Mouse (Mus musculus): Measurements from ENCODE around the gene Zfp62. TPM values are rescaled to one million over a fixed set of nuclear protein-coding genes. Genes with fewer than 3 reads are reported as not detected.

The Zfp62 gene
- polyA plus RNA-seq, 1 experiment: 0.38 TPM

DNA sequence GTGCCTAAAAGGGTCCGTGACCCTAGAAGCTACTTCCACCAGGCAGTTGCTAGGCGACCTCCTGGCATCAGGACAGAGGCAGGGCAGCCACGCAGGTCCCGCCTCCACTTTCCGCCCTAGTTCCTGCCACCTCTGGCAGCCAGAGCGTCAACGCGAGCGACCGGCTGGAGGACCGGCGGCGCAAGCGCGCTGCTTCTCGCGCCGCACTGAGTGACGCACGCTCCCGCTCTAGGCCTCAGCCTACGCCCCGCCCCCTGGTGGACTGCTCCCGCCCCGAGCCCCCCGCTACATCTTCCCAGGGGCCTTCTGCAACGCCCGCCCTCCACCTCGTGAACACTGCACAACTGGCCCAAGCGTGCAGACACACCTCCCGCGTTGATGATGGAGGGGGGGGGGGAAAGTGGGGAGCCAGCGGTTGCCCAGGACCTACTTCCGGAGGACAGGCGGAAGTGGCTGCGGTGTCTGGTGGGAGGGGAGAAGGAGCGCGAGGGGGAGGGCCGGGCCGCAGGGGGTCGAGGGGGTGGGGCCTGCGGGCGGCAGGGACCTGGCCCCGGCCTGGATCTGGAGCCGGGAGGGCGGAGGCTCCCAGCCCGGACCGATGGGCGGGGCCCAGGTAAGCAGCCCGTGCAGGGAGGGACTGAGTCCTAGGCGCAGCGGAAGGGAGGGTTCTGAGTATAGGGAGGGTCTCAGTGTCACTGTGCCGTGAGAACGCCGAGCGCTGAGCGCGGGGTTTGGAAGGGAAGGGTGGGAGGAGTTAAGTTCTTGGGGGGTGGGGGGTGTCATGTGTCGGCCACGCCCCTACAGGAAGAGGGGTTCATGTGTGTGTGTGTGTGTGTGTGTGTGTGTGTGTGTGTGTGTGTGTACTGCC is 40.9 kb downstream of the Zfp62 start, which contains the start of gene Mgat1:
Gene Mgat1 (plus strand): TSS at position 465 of the 868 bp plus-strand sequence.
- H3K36me3 ChIP-seq (ENCODE audit: control insufficient read depth, insufficient read depth, low read length): no peaks in the 10 kb centered on the region
- H3K27me3 ChIP-seq (ENCODE audit: control insufficient read depth, insufficient read depth, low read length): no peaks in the 10 kb centered on the region
- WGBS: under 1% methylated on average over 59 of the region's 60 CpGs
- peaks cover 24% of the 10 kb centered on the region; the same call in 1 of the 2 replicates for H3K4me1 ChIP-seq (ENCODE audit: control insufficient read depth, insufficient read depth, insufficient read length, low read length)
- H3K27ac ChIP-seq (ENCODE audit: insufficient read depth, low read depth, low read length): peak within 1 kb of the TSS; percentile 81
- H3K4me3 ChIP-seq (ENCODE audit: low read depth, low read length): peak within 1 kb of the TSS; percentile 70
- TF ChIP-seq POLR2A (IDR thresholded peaks at IDR 0.05; ENCODE audit: low read depth, low read length): 0 out of 2 replicates have a peak, but pooled peaks have one; percentile 43
- no peak for TF ChIP-seq CTCF (IDR thresholded peaks at IDR 0.05; ENCODE audit: extremely low read depth, insufficient read length, insufficient replicate concordance, low read depth, low read length)

GRCm38 (mm10) chr11:49244595-49244930 is 41.5 kb downstream of the Zfp62 start:
- 2% methylated on average over 4 of the region's 4 CpGs for WGBS
- peaks cover 30% of the 10 kb centered on the region for H3K4me1 ChIP-seq (ENCODE audit: control insufficient read depth, insufficient read depth, insufficient read length, low read length)
- peak overlapping the region; percentile 81 for H3K27ac ChIP-seq (ENCODE audit: insufficient read depth, low read depth, low read length)
- H3K4me3 ChIP-seq (ENCODE audit: low read depth, low read length): peak overlapping the region; percentile 70
- no peaks in the 10 kb centered on the region for H3K36me3 ChIP-seq (ENCODE audit: control insufficient read depth, insufficient read depth, low read length)
- H3K27me3 ChIP-seq (ENCODE audit: control insufficient read depth, insufficient read depth, low read length): no peaks in the 10 kb centered on the region
- no peak for TF ChIP-seq POLR2A (IDR thresholded peaks at IDR 0.05; ENCODE audit: low read depth, low read length)
- TF ChIP-seq CTCF (IDR thresholded peaks at IDR 0.05; ENCODE audit: extremely low read depth, insufficient read length, insufficient replicate concordance, low read depth, low read length): no peak

DNA sequence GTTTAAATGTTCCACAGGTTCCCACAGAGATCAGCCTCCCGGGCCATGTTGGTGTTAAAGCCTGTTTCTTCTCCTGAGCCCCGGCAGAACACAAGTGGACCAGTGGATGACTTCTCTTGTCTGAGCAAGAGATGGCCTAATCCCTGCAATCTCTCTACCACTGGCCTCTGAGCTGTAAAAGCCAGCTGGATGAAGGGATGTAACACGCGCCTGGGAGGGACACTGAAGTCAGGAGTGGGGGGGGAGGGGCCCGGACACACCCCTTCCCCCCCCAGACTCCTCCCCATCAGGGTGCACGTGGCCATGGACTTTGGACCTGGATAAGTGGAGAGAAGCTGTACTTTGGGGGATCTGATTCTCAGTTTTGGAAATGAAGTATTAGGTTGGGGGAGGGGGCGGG is 42.1 kb downstream of the Zfp62 start:
- Histone ChIP-seq H3K27ac (ENCODE audit: insufficient read depth, low read depth, low read length) (peak overlapping the region; percentile 81), H3K27me3 (ENCODE audit: control insufficient read depth, insufficient read depth, low read length) (no peaks in the 10 kb centered on the region), H3K4me1 (ENCODE audit: control insufficient read depth, insufficient read depth, insufficient read length, low read length) (peaks cover 34% of the 10 kb centered on the region), H3K4me3 (ENCODE audit: low read depth, low read length) (peak overlapping the region; percentile 24), H3K36me3 (ENCODE audit: control insufficient read depth, insufficient read depth, low read length) (no peaks in the 10 kb centered on the region)
- WGBS: 9% methylated on average over 7 of the region's 7 CpGs
- no peak for TF ChIP-seq POLR2A (IDR thresholded peaks at IDR 0.05; ENCODE audit: low read depth, low read length)
- TF ChIP-seq CTCF (IDR thresholded peaks at IDR 0.05; ENCODE audit: extremely low read depth, insufficient read length, insufficient replicate concordance, low read depth, low read length): no peak

- H3K27me3 ChIP-seq (ENCODE audit: control insufficient read depth, insufficient read depth, low read length): no peaks in the 10 kb centered on the region
- H3K27ac ChIP-seq (ENCODE audit: insufficient read depth, low read depth, low read length): peak overlapping the region; percentile 81
- no peaks in the 10 kb centered on the region for H3K36me3 ChIP-seq (ENCODE audit: control insufficient read depth, insufficient read depth, low read length)
- H3K4me1 ChIP-seq (ENCODE audit: control insufficient read depth, insufficient read depth, insufficient read length, low read length): peaks cover 35% of the 10 kb centered on the region
- 17% methylated on average over 12 of the region's 12 CpGs for WGBS
- TF ChIP-seq CTCF (IDR thresholded peaks at IDR 0.05; ENCODE audit: extremely low read depth, insufficient read length, insufficient replicate concordance, low read depth, low read length) (no peak), POLR2A (IDR thresholded peaks at IDR 0.05; ENCODE audit: low read depth, low read length) (no peak)
- H3K4me3 ChIP-seq (ENCODE audit: low read depth, low read length): peak overlapping the region; percentile 24
These were observed 42.7 kb downstream of the Zfp62 start for GRCm38 (mm10) chr11:49245634-49246415.

DNA sequence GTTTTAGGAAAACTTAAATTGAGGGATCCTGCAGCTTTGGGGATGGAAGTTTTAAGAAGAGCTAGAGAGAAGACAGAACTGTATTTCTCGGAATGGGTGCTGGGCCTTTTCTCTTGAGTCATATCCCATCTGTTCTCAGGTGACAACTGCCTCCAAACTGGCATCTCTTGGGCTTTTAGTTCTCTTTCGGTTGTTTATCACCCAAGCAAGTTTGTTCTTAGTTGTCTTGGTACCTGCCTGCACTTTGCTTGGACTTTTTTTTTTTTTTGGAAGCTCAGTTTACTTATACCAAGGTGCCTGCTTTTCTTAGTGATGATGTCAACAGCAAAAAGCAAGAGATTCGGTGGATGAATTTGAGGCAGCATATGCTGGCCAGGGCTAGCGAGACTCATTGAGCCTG is 43.4 kb downstream of the Zfp62 start:
- Histone ChIP-seq H3K4me3 (ENCODE audit: low read depth, low read length) (peak overlapping the region; percentile 8; the same call in 1 of the 2 replicates), H3K27me3 (ENCODE audit: control insufficient read depth, insufficient read depth, low read length) (no peaks in the 10 kb centered on the region), H3K36me3 (ENCODE audit: control insufficient read depth, insufficient read depth, low read length) (no peaks in the 10 kb centered on the region), H3K27ac (ENCODE audit: insufficient read depth, low read depth, low read length) (peak overlapping the region; percentile 62), H3K4me1 (ENCODE audit: control insufficient read depth, insufficient read depth, insufficient read length, low read length) (peaks cover 35% of the 10 kb centered on the region)
- 61% methylated on average over 4 of the region's 4 CpGs for WGBS
- no peak for TF ChIP-seq POLR2A (IDR thresholded peaks at IDR 0.05; ENCODE audit: low read depth, low read length)
- TF ChIP-seq CTCF (IDR thresholded peaks at IDR 0.05; ENCODE audit: extremely low read depth, insufficient read length, insufficient replicate concordance, low read depth, low read length): no peak

DNA sequence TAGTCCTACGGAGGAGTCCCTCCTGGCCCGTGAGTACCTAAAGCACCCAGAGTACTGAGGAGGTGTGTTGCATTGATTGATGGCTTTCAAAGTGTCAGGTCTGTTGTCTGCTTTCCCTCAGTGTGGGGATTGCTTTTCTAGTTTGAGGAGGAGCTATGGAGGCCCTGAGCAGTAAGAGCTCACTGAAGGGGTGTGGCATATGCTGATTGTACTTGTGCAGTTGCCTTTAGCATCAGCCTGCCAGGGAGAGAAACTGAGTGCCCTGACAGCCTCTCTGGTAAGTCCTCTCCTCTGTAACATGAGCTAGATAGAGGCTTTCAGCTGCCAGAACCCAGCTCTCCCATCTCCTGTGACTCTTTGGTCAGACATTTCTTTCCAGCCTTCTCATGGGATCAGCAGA is 44.2 kb downstream of the Zfp62 start:
- Histone ChIP-seq H3K27me3 (ENCODE audit: control insufficient read depth, insufficient read depth, low read length) (no peaks in the 10 kb centered on the region), H3K4me1 (ENCODE audit: control insufficient read depth, insufficient read depth, insufficient read length, low read length) (peaks cover 39% of the 10 kb centered on the region), H3K36me3 (ENCODE audit: control insufficient read depth, insufficient read depth, low read length) (peaks cover 2% of the 10 kb centered on the region; the same call in 1 of the 2 replicates), H3K27ac (ENCODE audit: insufficient read depth, low read depth, low read length) (peak overlapping the region; percentile 62), H3K4me3 (ENCODE audit: low read depth, low read length) (peak overlapping the region; percentile 8; the same call in 1 of the 2 replicates)
- WGBS: 13% methylated on average over 2 of the region's 2 CpGs
- no peak for TF ChIP-seq CTCF (IDR thresholded peaks at IDR 0.05; ENCODE audit: extremely low read depth, insufficient read length, insufficient replicate concordance, low read depth, low read length)

Data from small intestine, adult 2 months (tissue).